Mouse (Mus musculus) hindbrain, embryonic 15.5 days (tissue): ENCODE results near the gene Gm28308. TPM values are rescaled to one million over a fixed set of nuclear protein-coding genes. Genes with fewer than 3 reads are reported as not detected.

Experiments used
- ATAC-seq: fragments of 200-750 bp; cut with Nextera tagmentation; 2 replicates; pipeline ENCODE4 v1.8.0; 2017; ENCODE audit warnings: low read depth, moderate number of reproducible peaks, moderate TSS enrichment; ENCODE audit not compliant: low FRiP score
- H3K27ac ChIP-seq: fragments of 300-500 bp; sonication (generic); replicated peaks from 2 replicates; pipeline ENCODE4 v1.5.1; 2015; ENCODE audit warnings: mild to moderate bottlenecking, inconsistent platforms
- H3K27me3 ChIP-seq: fragments of 300-500 bp; sonication (generic); 2 replicates; pipeline ENCODE4 v1.6.1; 2015; ENCODE audit warnings: control low read depth, inconsistent platforms
- H3K36me3 ChIP-seq: fragments of 300-500 bp; sonication (generic); 2 replicates; pipeline ENCODE4 v1.6.1; 2015; ENCODE audit warnings: control low read depth, inconsistent platforms
- H3K4me1 ChIP-seq: fragments of 300-500 bp; sonication (generic); replicated peaks from 2 replicates; pipeline ENCODE4 v1.6.1; 2015; ENCODE audit warnings: control low read depth, inconsistent platforms
- H3K4me2 ChIP-seq: fragments of 300-500 bp; sonication (generic); 2 replicates; pipeline ENCODE4 v1.6.1; 2015; ENCODE audit warnings: moderate library complexity, mild to moderate bottlenecking, inconsistent platforms
- H3K4me3 ChIP-seq: fragments of 300-500 bp; sonication (generic); 2 replicates; pipeline ENCODE4 v1.5.1; 2015; ENCODE audit warnings: mild to moderate bottlenecking, inconsistent platforms
- H3K9ac ChIP-seq: fragments of 300-500 bp; sonication (generic); 2 replicates; pipeline ENCODE4 v1.6.1; 2015; ENCODE audit warnings: inconsistent platforms
- H3K9me3 ChIP-seq: fragments of 300-500 bp; sonication (generic); 2 replicates; pipeline ENCODE4 v1.6.1; 2016; ENCODE audit warnings: control low read depth, inconsistent platforms
- WGBS: fragments of 180-500 bp; shearing (Covaris S2); methylation state at CpG from one replicate; pipeline ENCODE4 v1.1.7; 2015; 5-methylcytosine and 5-hydroxymethylcytosine counted together
- polyA plus RNA-seq: library from polyadenylated mRNA; unstranded; fragments of >200 nt; fragmentation: Nextera tagmentation; extraction: Ambion mirVana; gene quantifications from 2 replicates; pipeline ENCODE4 v1.2.1, GENCODE M21; 2015

Gene Gm28308
- polyA plus RNA-seq, 1 experiment from 2014 or later: not detected

DNA sequence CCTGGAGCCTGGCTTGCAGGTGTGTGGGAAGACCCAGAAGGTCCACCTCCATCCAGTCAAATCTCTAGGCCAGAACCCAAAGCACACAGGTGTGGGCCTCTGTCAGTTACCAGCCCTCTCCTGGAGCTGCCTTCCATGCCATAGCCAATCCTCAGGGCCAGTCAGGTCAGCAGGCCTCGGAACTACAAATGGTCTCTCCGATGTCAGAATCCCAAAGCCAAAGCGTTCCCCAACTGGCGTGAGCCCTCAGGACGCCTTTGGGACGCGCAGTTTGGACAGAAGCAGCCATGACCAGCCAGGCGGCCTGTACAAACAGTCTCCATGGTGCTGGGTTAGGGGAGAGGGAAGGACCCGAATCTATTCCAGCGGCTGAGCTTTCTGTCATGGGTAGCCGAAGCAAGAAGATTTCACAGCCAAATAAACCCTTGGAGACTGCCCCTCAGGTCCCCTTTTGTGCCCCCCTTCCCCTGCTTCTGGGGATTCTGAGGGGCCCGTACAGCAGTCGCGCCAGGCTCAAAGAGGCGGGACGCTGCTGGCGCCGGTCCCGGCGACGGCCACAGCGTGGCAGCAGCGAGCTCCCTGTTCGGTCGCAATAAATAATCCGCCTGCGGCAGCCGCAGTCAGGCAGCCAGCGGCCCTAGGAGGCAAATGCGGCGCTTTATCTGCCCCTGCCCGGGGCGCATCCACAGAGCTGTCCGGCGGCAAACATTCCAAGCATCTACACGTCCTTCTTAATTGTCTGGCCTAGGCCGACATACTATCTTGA lies 1.8 kb downstream of the Gm28308 start:
- WGBS: 2% methylated on average over 37 of the region's 37 CpGs
- peak overlapping the region; percentile 12; the same call in 1 of the 2 replicates for H3K9ac ChIP-seq
- no peaks in the 10 kb centered on the region for H3K36me3 ChIP-seq
- peaks cover 17% of the 10 kb centered on the region for H3K4me1 ChIP-seq
- H3K4me2 ChIP-seq: peak overlapping the region; percentile 40
- peak overlapping the region; percentile 42; the same call in 1 of the 2 replicates for H3K27ac ChIP-seq
- H3K9me3 ChIP-seq: no peaks in the 10 kb centered on the region
- H3K27me3 ChIP-seq: peaks cover 92% of the 10 kb centered on the region
- peak; percentile 67 for ATAC-seq
- H3K4me3 ChIP-seq: peak overlapping the region; percentile 26

DNA sequence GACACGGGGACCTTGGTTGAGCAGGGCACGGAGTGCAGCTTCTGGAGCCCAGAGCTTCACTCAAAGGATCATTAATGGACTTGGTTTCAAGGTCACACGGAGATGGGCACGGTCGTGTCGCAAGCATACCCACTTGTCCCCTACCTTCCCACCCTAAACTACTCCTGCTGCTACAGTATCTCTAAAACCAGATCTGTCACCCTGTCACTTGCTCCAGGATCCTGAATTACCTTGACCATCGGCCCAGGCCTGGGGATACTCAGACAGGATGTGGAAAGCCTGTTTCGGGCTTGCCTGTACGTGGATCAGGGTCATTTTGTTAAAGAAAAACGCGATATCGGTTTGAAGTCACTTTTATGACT lies 3.5 kb downstream of the Gm28308 start:
- no peak for ATAC-seq
- 9% methylated on average over 12 of the region's 12 CpGs for WGBS
- H3K4me3 ChIP-seq: peak overlapping the region; percentile 22; the same call in 1 of the 2 replicates
- H3K4me2 ChIP-seq: peak overlapping the region; percentile 53
- no peak overlapping the region for H3K9ac ChIP-seq
- H3K27me3 ChIP-seq: peaks cover 88% of the 10 kb centered on the region
- H3K4me1 ChIP-seq: peaks cover 17% of the 10 kb centered on the region
- H3K36me3 ChIP-seq: no peaks in the 10 kb centered on the region
- H3K27ac ChIP-seq: no peak overlapping the region
- no peaks in the 10 kb centered on the region for H3K9me3 ChIP-seq

DNA sequence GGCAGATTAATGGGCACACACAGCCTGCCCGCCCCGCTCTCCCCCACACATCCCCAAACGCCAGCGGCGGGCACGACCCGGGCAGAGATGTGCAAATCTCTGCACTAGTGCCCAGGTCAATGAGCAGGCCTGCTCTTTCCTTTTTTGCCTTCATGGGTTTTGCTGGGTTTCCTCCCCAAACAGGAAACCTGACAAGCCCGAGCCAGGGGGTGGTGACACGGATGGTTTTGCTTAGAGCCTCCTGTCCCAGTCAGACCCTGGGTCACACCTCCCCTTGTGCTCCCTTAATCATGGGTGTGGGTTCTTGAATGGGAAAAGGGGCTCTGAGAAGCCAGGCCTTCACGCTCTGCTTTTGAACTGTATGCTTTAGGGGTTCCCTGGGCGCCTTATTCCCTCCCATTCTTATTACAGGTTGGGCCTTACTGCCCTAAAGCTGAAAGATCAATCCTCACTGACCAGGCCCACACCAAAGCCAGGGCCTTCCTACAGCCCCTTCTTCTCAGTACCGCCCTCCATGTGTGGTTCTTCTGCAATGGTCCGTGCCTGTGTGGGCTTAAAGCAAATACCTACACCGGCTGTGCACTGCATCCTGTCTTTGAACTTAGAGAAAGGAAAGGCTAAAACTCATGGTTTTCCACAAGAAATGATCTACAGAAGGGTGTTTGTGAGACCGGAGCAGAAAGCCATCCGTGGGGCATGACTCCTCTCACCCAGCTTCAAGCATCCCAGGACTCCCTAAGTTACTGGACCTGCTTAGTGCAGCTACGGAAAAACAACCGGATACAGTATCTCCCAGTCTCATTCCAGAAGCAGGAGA lies 4.1 kb downstream of the Gm28308 start:
- Histone ChIP-seq H3K9ac (0 out of 2 replicates have a peak overlapping the region, but pooled peaks have one; percentile 5), H3K27me3 (peaks cover 87% of the 10 kb centered on the region), H3K4me1 (peaks cover 21% of the 10 kb centered on the region), H3K36me3 (no peaks in the 10 kb centered on the region), H3K9me3 (no peaks in the 10 kb centered on the region), H3K27ac (peak overlapping the region; percentile 62), H3K4me3 (peak overlapping the region; percentile 22), H3K4me2 (peak overlapping the region; percentile 53)
- WGBS: 7% methylated on average over 18 of the region's 18 CpGs
- no peak for ATAC-seq

DNA sequence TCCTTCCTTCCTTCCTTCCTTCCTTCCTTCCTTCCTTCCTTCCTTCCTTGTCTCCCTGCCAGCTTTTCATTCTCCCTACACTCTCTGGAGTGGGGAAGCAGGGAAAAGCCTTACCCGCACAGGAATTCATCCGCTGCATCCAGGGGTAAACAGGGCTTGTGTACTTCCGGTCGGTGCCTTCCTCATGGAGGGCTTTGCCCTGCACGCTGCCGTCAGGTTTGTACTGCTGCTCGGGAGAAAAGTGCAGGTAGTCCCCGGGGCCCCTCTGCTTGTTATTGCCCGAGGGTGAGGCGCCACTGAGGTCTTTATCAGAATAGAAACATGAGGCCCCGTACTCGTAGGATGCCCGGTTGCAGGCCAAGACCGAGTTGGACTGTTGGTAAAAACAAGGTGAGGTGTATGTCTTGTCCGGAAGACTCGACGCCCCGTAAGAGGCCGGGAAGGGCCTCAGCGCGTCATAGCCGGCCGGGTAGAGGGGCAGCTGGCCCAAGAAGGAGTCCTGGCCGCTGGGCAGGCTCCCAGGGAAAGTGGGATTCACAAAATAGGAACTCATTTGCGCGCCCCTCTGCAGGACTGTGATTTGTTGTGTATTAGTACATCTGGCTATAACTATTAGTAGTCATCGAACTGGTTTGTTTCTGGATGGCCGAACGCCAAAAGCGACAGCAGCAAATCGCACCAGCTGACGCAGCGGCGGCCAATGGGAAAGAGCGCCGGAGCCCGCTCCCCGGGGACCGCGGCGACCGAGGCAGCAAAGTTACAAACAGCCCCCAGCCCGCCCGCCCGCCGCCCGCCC lies 4.9 kb downstream of the Gm28308 start, which contains the start of gene Hoxa6:
TSS of gene Hoxa6 (minus strand) at position 651 of the 796 bp plus-strand sequence.
- Histone ChIP-seq H3K27me3 (peaks cover 84% of the 10 kb centered on the region), H3K4me1 (peaks cover 25% of the 10 kb centered on the region), H3K36me3 (no peaks in the 10 kb centered on the region), H3K9ac (0 out of 2 replicates have a peak within 1 kb of the TSS, but pooled peaks have one; percentile 5), H3K9me3 (no peaks in the 10 kb centered on the region), H3K27ac (peak within 1 kb of the TSS; percentile 80), H3K4me3 (peak within 1 kb of the TSS; percentile 38), H3K4me2 (peak within 1 kb of the TSS; percentile 53)
- 2% methylated on average over 47 of the region's 47 CpGs for WGBS
- ATAC-seq: no peak

DNA sequence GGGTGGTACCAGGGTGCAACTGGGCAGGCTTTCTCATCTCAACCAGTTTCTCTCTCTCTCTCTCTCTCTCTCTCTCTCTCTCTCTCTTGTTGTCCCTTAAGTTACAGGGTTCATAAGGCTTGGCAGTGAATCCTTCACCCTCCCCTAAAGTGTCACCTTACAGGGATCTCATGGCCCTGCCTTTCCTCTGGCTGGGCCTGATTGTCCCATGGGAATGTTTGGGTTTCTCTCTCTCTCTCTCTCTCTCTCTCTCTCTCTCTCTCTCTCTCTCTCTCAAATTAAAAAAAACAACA lies 5.5 kb downstream of the Gm28308 start:
- H3K27me3 ChIP-seq: peaks cover 84% of the 10 kb centered on the region
- H3K4me2 ChIP-seq: peak overlapping the region; percentile 53

DNA sequence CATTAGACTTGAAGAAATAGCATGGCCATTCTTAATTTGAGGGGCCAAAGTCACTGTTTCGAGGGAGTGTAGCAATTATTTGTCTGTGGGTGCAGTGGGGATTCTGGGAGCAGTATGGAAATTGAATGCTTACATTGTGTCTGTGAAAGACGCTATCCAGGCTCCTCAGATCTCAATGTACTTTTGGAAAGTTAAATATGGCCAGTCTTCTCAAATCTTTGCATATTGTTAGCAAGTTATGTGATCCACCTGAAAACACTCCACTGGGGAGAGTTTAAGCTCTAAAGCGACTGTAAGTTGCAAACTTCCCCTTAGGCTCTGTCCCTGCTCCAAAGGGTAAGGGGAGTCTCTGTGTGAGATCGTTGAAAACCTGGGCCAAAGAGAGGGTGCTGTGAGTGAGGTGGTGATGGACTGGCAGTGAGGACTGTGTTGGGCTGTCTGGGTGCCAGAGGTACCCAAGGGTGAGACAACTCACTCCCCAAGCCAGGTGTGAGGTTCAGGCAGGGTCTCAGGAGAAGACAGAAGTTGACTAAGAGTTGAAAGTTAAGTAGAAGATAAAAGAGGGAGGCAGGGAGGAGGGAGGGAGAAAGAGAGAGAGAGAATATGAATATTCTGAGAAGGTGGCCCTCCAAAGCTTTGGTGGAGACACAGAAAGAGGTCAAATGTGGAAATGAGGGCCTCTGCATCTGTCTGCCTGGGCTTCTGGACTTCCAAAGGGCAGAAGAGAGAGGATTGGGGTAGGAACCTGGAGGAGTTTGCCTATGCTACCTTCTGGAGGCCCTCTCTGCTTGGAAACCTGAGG lies 6.1 kb downstream of the Gm28308 start:
- Histone ChIP-seq H3K27me3 (peaks cover 84% of the 10 kb centered on the region), H3K27ac (peak overlapping the region; percentile 80; the same call in 1 of the 2 replicates), H3K36me3 (no peaks in the 10 kb centered on the region), H3K4me2 (peak overlapping the region; percentile 53), H3K4me1 (peaks cover 27% of the 10 kb centered on the region), H3K9ac (no peak overlapping the region), H3K4me3 (peak overlapping the region; percentile 38), H3K9me3 (no peaks in the 10 kb centered on the region)
- no peak for ATAC-seq
- 8% methylated on average over 4 of the region's 4 CpGs for WGBS

More for the DNA sequence above, 5.5 kb downstream of the Gm28308 start:
- Histone ChIP-seq H3K4me3 (peak overlapping the region; percentile 38; the same call in 1 of the 2 replicates), H3K27ac (peak overlapping the region; percentile 80; the same call in 1 of the 2 replicates), H3K9me3 (no peaks in the 10 kb centered on the region), H3K9ac (no peak overlapping the region), H3K4me1 (peaks cover 27% of the 10 kb centered on the region), H3K36me3 (no peaks in the 10 kb centered on the region)
- no peak for ATAC-seq

DNA sequence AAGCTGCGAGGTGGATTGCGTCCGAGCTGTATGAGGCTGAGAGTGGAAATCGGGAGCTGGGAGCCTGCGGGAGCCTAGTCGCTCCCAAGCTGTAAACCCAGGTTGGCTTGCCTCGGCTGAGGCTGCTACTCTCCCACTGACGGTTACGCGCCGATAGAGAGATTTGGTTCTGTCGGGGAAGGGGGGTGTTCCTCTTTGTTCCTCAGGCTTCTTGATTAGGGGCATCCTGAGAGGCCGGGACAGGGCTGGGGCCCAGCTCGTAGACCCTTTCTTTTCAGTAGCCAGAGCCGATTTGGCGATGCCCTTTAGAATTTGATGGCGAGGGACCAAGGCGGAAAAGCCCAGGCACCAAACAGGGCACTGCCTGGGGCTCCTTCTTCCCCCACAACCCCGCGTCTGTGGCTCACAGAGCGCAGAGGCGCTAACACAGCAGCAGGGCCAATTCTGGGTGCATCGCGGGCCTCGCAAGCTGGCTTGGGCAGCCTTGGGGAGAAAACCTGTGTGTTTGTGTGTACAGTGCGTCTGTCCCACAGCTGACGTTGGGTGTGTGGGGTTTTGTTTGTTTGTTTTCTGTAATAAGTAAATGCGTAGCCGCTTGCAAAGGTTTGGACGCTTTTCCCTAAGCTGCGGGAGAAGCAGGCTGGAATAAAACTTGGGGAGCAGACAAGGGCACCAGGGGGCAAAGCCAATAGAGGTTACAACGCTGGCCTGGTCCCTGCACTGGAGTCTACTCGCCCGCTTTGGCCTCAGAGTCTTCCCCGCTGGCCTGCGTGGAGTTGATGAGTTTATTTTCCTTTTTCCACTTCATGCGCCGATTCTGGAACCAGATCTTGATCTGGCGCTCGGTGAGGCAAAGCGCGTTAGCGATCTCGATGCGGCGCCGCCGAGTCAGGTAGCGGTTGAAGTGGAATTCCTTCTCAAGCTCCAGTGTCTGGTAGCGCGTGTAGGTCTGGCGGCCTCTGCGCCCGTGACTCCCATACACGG lies 7.2 kb downstream of the Gm28308 start:
- peaks cover 81% of the 10 kb centered on the region for H3K27me3 ChIP-seq
- no peaks in the 10 kb centered on the region for H3K9me3 ChIP-seq
- peak overlapping the region; percentile 53 for H3K4me2 ChIP-seq
- peaks cover 18% of the 10 kb centered on the region for H3K4me1 ChIP-seq
- peak overlapping the region; percentile 38 for H3K4me3 ChIP-seq
- ATAC-seq: no peak
- peak overlapping the region; percentile 29; the same call in 1 of the 2 replicates for H3K9ac ChIP-seq
- no peaks in the 10 kb centered on the region for H3K36me3 ChIP-seq
- WGBS: 3% methylated on average over 55 of the region's 55 CpGs
- peak overlapping the region; percentile 80 for H3K27ac ChIP-seq

DNA sequence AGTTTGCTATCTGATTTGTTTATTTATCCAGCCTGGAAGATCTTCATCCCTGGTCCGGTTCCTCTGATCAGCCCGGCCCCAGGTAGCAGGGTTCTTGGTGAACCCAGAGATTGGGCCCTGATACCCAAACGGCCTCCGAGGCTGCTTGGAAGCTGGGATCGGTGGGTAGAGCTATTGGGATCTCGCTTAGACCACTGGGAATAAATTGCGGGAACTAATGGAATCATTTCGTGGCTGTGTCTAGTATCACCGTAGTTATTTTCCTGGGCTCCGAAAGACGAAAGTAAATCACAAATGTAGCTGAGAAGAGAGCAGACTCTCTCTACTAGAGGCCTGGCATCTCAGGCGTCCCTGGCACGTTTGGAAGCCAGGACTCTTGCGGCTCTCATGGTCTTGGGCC lies 7.9 kb downstream of the Gm28308 start:
- Histone ChIP-seq H3K4me3 (peak overlapping the region; percentile 38), H3K9ac (peak overlapping the region; percentile 29; the same call in 1 of the 2 replicates), H3K27ac (peak overlapping the region; percentile 80), H3K4me2 (peak overlapping the region; percentile 53), H3K9me3 (no peaks in the 10 kb centered on the region), H3K4me1 (peaks cover 18% of the 10 kb centered on the region), H3K36me3 (no peaks in the 10 kb centered on the region), H3K27me3 (peaks cover 83% of the 10 kb centered on the region)
- WGBS: 5% methylated on average over 14 of the region's 14 CpGs
- no peak for ATAC-seq

DNA sequence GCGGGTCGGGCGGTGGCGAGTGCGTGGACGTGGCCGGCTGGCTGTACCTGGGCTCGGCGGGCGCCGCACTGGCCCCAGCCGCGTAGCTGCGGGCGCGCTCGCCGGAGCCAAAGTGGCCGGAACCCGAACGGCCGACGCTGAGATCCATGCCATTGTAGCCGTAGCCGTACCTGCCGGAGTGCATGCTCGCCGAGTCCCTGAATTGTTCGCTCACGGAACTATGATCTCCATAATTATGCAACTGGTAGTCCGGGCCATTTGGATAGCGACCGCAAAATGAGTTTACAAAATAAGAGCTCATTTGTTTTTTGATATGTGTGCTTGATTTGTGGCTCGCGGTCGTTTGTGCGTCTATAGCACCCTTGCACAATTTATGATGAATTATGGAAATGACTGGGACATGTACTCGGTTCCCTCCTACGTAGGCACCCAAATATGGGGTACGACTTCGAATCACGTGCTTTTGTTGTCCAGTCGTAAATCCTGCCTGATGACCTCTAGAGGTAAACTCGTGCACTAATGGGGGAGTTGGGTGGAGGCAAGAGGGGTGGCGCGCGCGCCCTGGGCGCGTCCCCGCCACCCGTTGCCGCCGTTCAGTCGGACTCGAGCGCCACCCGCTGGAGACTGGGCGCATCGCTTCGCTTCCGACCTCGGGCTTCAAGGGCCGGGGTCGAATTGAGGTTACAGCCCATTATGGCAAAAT lies 8.9 kb downstream of the Gm28308 start, which contains the start of gene Hoxa5:
TSS of gene Hoxa5 (minus strand) at position 538 of the 703 bp plus-strand sequence.
- H3K4me3 ChIP-seq: peak within 1 kb of the TSS; percentile 38
- H3K36me3 ChIP-seq: no peaks in the 10 kb centered on the region
- peaks cover 83% of the 10 kb centered on the region for H3K27me3 ChIP-seq

More for the DNA sequence above, 8.9 kb downstream of the Gm28308 start, which contains the start of gene Hoxa5:
- Histone ChIP-seq H3K27ac (peak within 1 kb of the TSS; percentile 83), H3K9ac (peak within 1 kb of the TSS; percentile 46), H3K4me2 (peak within 1 kb of the TSS; percentile 53), H3K4me1 (peaks cover 18% of the 10 kb centered on the region), H3K9me3 (no peaks in the 10 kb centered on the region)
- under 1% methylated on average over 65 of the region's 65 CpGs for WGBS
- ATAC-seq: peak; percentile 83
